Mouse (Mus musculus) heart, adult 2 months (tissue): ENCODE results near the gene Gpr3. TPM values are rescaled to one million over a fixed set of nuclear protein-coding genes. Genes with fewer than 3 reads are reported as not detected.

Experiments used
- DNase-seq, 2 experiments: peaks; one replicate each; pipeline ENCODE4 v3.0.0; 2021
- H3K27ac ChIP-seq: fragments of 200-600 bp; 2 replicates; pipeline ENCODE4 v1.8.1; 2022
- H3K27me3 ChIP-seq: fragments of 200-500 bp; 2 replicates; pipeline ENCODE4 v1.6.1; 2012; ENCODE audit warnings: mild to moderate bottlenecking, low read length, inconsistent platforms, mixed read lengths; ENCODE audit not compliant: control insufficient read depth, insufficient read depth
- H3K36me3 ChIP-seq: fragments of 200-500 bp; 2 replicates; pipeline ENCODE4 v1.6.1; 2012; ENCODE audit warnings: low read length, inconsistent platforms; ENCODE audit not compliant: control insufficient read depth, insufficient read depth
- H3K4me1 ChIP-seq: fragments of 200-500 bp; 2 replicates; pipeline ENCODE4 v1.6.1; 2011; ENCODE audit warnings: low read length; ENCODE audit not compliant: control insufficient read depth, insufficient read depth
- H3K4me3 ChIP-seq: fragments of 200-600 bp; 2 replicates; pipeline ENCODE4 v1.8.1; 2022
- H3K79me2 ChIP-seq: fragments of 200-500 bp; replicated peaks from 2 replicates; pipeline ENCODE4 v1.6.1; 2012; ENCODE audit warnings: mild to moderate bottlenecking, inconsistent platforms, low read length, moderate library complexity, mixed read lengths; ENCODE audit not compliant: control insufficient read depth, insufficient read depth
- H3K9ac ChIP-seq: fragments of 200-500 bp; 2 replicates; pipeline ENCODE4 v1.6.1; 2012; ENCODE audit warnings: low read depth, mild to moderate bottlenecking, control low read depth, inconsistent platforms, low read length, mixed read lengths
- CTCF ChIP-seq: fragments of 200-600 bp; IDR thresholded peaks from 2 replicates; pipeline ENCODE4 v1.8.1; 2022; ENCODE audit warnings: antibody characterized with exemption, mild to moderate bottlenecking, moderate library complexity
- EP300 ChIP-seq: fragments of 200-500 bp; IDR thresholded peaks from 2 replicates; pipeline ENCODE4 v1.6.1; 2011; ENCODE audit warnings: low read depth, low read length, control low read depth; ENCODE audit not compliant: insufficient read depth
- POLR2A ChIP-seq: fragments of 200-500 bp; IDR thresholded peaks from 2 replicates; pipeline ENCODE4 v1.6.1; 2011; ENCODE audit warnings: mild to moderate bottlenecking, low read depth, low read length, control low read depth; ENCODE audit not compliant: insufficient read depth
- WGBS: fragments of 180-500 bp; shearing (Covaris S2); methylation state at CpG from one replicate; pipeline ENCODE4 v1.1.7; 2018; 5-methylcytosine and 5-hydroxymethylcytosine counted together
- intact Hi-C: fragments of 180-260 bp; cut with DNase I; formaldehyde crosslinking; loops from one replicate; pipeline ENCODE4 v1.15.1; 2025
- polyA plus RNA-seq: library from polyadenylated mRNA; depleted of rRNA; stranded (reverse); fragments of >200 nt; gene quantifications from 2 replicates; pipeline ENCODE4 v1.2.3, GENCODE M21; 2012
- total RNA-seq, 2 experiments: library from RNA; stranded (reverse); gene quantifications; 2 replicates each; pipeline ENCODE4 v1.2.3; 2021

The Gpr3 gene
- total and polyA plus RNA-seq, 3 experiments: 0.11 to 0.37 TPM; not detected in 1

- Histone ChIP-seq H3K79me2 (no peaks in the 10 kb centered on the region), H3K9ac (no peak overlapping the region), H3K27me3 (no peaks in the 10 kb centered on the region), H3K4me3 (no peak overlapping the region), H3K36me3 (no peaks in the 10 kb centered on the region), H3K4me1 (peaks cover 8% of the 10 kb centered on the region), H3K27ac (peak overlapping the region; percentile 13; the same call in 1 of the 2 replicates)
- intact Hi-C loops: loop anchor here (5.0 kb wide), 1 partner anchor 188 kb away; the partner anchor contains the start of gene Ahdc1
- 54% methylated on average over 21 of the region's 21 CpGs for WGBS
- TF ChIP-seq CTCF (no peak), POLR2A (no peak), EP300 (no peak)
- DNase-seq: peak; percentile 63 to 64
Measured at GRCm38 (mm10) chr4:133200343-133200742, 12.0 kb downstream of the Gpr3 start.

- peaks cover 8% of the 10 kb centered on the region for H3K4me1 ChIP-seq
- TF ChIP-seq POLR2A (no peak), EP300 (no peak), CTCF (no peak)
- H3K36me3 ChIP-seq: no peaks in the 10 kb centered on the region
- DNase-seq: no peak
- no peaks in the 10 kb centered on the region for H3K79me2 ChIP-seq
- intact Hi-C loops: loop anchor here (5.0 kb wide), 1 partner anchor 187 kb away; the partner anchor contains the start of gene Ahdc1
- H3K4me3 ChIP-seq: no peak overlapping the region
- 76% methylated on average over 6 of the region's 6 CpGs for WGBS
- no peak overlapping the region for H3K9ac ChIP-seq
- peak overlapping the region; percentile 16; the same call in 1 of the 2 replicates for H3K27ac ChIP-seq
- no peaks in the 10 kb centered on the region for H3K27me3 ChIP-seq
Measured at GRCm38 (mm10) chr4:133199743-133200142, 12.6 kb downstream of the Gpr3 start.

DNA sequence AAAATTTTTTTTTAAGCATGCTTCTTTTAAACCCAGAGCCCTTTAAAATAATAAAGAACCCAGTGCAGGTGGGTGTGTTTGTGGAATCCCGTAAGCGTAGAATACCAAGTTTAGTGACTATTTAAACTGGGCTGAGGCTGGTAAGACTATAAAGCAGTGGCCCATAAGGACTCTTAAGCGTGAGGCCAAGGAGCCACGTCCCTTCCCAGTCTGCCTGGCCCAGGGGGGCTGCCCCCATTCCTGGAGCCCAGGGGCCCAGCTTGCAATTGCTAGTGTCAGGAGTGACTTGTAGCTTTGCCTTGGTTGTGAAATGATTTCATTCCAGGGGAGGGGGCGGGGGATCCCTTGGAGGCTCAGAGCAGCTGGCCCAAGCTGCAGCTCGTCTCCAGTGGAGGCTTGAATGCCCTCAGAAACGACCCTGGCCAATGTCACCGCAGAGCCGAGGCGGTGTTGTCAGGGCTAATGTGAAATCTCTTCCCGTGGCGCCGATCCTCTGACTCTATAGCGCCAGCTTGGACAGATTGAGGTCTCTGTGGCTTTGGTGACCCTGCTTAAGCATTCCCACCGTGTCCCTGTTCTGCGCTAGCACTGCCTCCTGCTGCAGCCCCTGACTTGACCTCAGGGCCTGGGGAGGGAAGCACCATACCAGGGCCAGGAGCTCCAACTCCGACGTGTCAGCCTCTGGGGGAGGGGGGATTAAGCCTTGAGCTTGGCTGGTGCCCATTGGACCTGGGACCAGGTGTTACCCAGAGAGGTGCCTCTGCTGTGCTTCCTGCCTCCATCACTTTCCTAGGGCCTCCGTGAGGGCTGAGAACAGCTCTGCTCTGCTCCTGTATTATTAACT is 13.8 kb downstream of the Gpr3 start:
- Histone ChIP-seq H3K9ac (no peak overlapping the region; the same call in 1 of the 2 replicates), H3K27ac (peak overlapping the region; percentile 12; the same call in 1 of the 2 replicates), H3K79me2 (no peaks in the 10 kb centered on the region), H3K4me3 (no peak overlapping the region), H3K27me3 (no peaks in the 10 kb centered on the region), H3K4me1 (peaks cover 8% of the 10 kb centered on the region), H3K36me3 (no peaks in the 10 kb centered on the region; the same call in 1 of the 2 replicates)
- WGBS: 59% methylated on average over 19 of the region's 19 CpGs
- intact Hi-C loops: no loop called here
- DNase-seq: no peak
- TF ChIP-seq EP300: no peak
- no peak for TF ChIP-seq POLR2A
- no peak for TF ChIP-seq CTCF

- no peaks in the 10 kb centered on the region for H3K27me3 ChIP-seq
- 52% methylated on average over 13 of the region's 13 CpGs for WGBS
- H3K79me2 ChIP-seq: no peaks in the 10 kb centered on the region
- TF ChIP-seq CTCF (no peak), EP300 (no peak), POLR2A (no peak)
- H3K9ac ChIP-seq: 0 out of 2 replicates have a peak overlapping the region, but pooled peaks have one; percentile 8
- DNase-seq: no peak
- no peaks in the 10 kb centered on the region; the same call in 1 of the 2 replicates for H3K36me3 ChIP-seq
- intact Hi-C loops: loop anchor here (2.0 kb wide), 1 partner anchor 123 kb away; no protein-coding TSS in a partner anchor
- H3K4me1 ChIP-seq: peaks cover 8% of the 10 kb centered on the region
- no peak overlapping the region for H3K4me3 ChIP-seq
- H3K27ac ChIP-seq: peak overlapping the region; percentile 26; the same call in 1 of the 2 replicates
Measured at GRCm38 (mm10) chr4:133197801-133198286, 14.5 kb downstream of the Gpr3 start.

GRCm38 (mm10) chr4:133197355-133197754 is 15.0 kb downstream of the Gpr3 start:
- no peak for TF ChIP-seq EP300
- TF ChIP-seq POLR2A: no peak
- TF ChIP-seq CTCF: no peak
- Histone ChIP-seq H3K27ac (peak overlapping the region; percentile 26; the same call in 1 of the 2 replicates), H3K36me3 (no peaks in the 10 kb centered on the region; the same call in 1 of the 2 replicates), H3K9ac (0 out of 2 replicates have a peak overlapping the region, but pooled peaks have one; percentile 8), H3K27me3 (no peaks in the 10 kb centered on the region), H3K4me1 (peaks cover 8% of the 10 kb centered on the region), H3K4me3 (no peak overlapping the region), H3K79me2 (no peaks in the 10 kb centered on the region)
- 48% methylated on average over 5 of the region's 5 CpGs for WGBS
- intact Hi-C loops: loop anchor here (2.0 kb wide), 1 partner anchor 123 kb away; no protein-coding TSS in a partner anchor
- DNase-seq: no peak

DNA sequence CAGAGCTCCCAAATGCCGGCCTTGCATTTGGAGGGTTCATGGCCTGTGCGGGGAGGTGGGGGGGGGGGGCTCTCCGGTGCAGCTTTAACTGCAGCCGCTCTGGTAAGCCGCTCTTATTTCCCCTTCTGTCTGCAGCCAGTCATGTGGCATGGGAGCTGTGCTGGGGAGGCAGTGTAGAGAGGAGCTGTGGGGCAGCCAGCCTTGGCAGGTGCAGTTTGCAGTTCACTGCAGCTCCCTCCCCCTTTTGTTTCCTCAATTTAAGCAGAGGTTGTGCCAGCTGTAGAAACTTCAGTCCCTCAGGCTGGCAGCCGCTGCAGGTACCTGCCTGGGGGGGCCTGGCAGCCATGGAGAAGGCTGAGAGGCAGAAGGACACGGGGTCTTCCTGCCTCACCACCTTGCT is 15.5 kb downstream of the Gpr3 start:
- DNase-seq: no peak
- intact Hi-C loops: loop anchor here (2.0 kb wide), 1 partner anchor 122 kb away; no protein-coding TSS in a partner anchor
- Histone ChIP-seq H3K79me2 (no peaks in the 10 kb centered on the region), H3K27me3 (no peaks in the 10 kb centered on the region), H3K27ac (no peak overlapping the region), H3K4me3 (no peak overlapping the region), H3K36me3 (no peaks in the 10 kb centered on the region; the same call in 1 of the 2 replicates), H3K9ac (no peak overlapping the region), H3K4me1 (peaks cover 8% of the 10 kb centered on the region)
- TF ChIP-seq CTCF (no peak), POLR2A (no peak), EP300 (no peak)
- WGBS: 56% methylated on average over 7 of the region's 7 CpGs
